Mouse (Mus musculus): Measurements from ENCODE around the gene Zfhx3.

DNA sequence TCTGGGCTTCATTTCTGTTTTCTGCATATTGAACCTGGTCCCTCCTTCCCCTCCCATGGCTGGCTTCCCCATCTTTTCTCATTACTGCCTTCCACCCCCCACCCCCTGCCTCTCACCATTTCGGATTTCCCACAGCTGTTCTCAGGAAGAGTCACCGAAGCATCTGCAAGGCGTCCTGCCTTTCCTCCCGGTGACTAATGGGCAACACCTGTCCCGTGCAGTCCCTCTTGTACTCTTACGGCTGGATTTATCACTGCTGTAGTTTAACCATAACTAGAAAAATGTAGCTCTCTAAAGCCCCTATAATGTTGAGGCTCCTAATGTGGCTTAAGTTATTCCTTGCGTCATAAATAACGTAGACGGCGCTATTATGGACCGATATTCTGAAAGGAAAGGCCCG lies 119.5 kb downstream of the Zfhx3 start:
- no peak for TF ChIP-seq CTCF (IDR thresholded peaks at IDR 0.05; ENCODE audit: low read depth, low read length)
- no peak for TF ChIP-seq POLR2A (IDR thresholded peaks at IDR 0.05; ENCODE audit: extremely low read depth, insufficient read depth, low read length)
